Mouse (Mus musculus) liver, adult 2 months (tissue): Measurements from ENCODE around the gene Mcemp1. TPM values are rescaled to one million over a fixed set of nuclear protein-coding genes. Genes with fewer than 3 reads are reported as not detected.

Source experiments
- DNase-seq: peaks from one replicate; pipeline ENCODE4 v3.0.0-alpha.2; 2011; ENCODE audit warnings: low read depth, low spot score; ENCODE audit errors: extremely low read depth
- H3K27ac ChIP-seq: fragments of 200-500 bp; replicated peaks from 2 replicates; pipeline ENCODE4 v1.5.1; 2012; ENCODE audit warnings: low read depth, mild to moderate bottlenecking, control low read depth, inconsistent platforms, low read length; ENCODE audit not compliant: insufficient read depth
- H3K27me3 ChIP-seq: fragments of 200-500 bp; 2 replicates; pipeline ENCODE4 v1.6.1; 2012; ENCODE audit warnings: mild to moderate bottlenecking, moderate library complexity, low read length, inconsistent platforms; ENCODE audit not compliant: control insufficient read depth, insufficient read depth
- H3K36me3 ChIP-seq: fragments of 200-500 bp; 2 replicates; pipeline ENCODE4 v1.6.1; 2012; ENCODE audit warnings: low read length, inconsistent platforms; ENCODE audit not compliant: control insufficient read depth, insufficient read depth
- H3K4me1 ChIP-seq: fragments of 200-500 bp; 2 replicates; pipeline ENCODE4 v1.6.1; 2011; ENCODE audit warnings: low read length; ENCODE audit not compliant: control insufficient read depth, insufficient read depth
- H3K4me3 ChIP-seq: fragments of 200-500 bp; 2 replicates; pipeline ENCODE4 v1.5.1; 2011; ENCODE audit warnings: low read depth, mild to moderate bottlenecking, control low read depth, low read length, moderate library complexity; ENCODE audit not compliant: insufficient read depth
- H3K79me2 ChIP-seq: fragments of 200-500 bp; 2 replicates; pipeline ENCODE4 v1.6.1; 2012; ENCODE audit warnings: inconsistent platforms, mild to moderate bottlenecking, low read length, moderate library complexity; ENCODE audit not compliant: control insufficient read depth, insufficient read depth
- H3K9ac ChIP-seq: fragments of 200-500 bp; 2 replicates; pipeline ENCODE4 v1.6.1; 2012; ENCODE audit warnings: low read depth, mild to moderate bottlenecking, control low read depth, inconsistent platforms, low read length
- CTCF ChIP-seq: fragments of 200-500 bp; IDR thresholded peaks from 2 replicates; pipeline ENCODE4 v1.5.1; 2011; ENCODE audit warnings: low read depth, low read length, control low read depth
- POLR2A ChIP-seq: fragments of 200-500 bp; IDR thresholded peaks from 2 replicates; pipeline ENCODE4 v1.6.1; 2011; ENCODE audit warnings: low read length, control low read depth; ENCODE audit not compliant: insufficient read depth; ENCODE audit errors: extremely low read depth
- WGBS: fragments of 180-500 bp; shearing (Covaris S2); methylation state at CpG from one replicate; pipeline ENCODE4 v1.1.7; 2018; 5-methylcytosine and 5-hydroxymethylcytosine counted together
- polyA plus RNA-seq: library from polyadenylated mRNA; depleted of rRNA; stranded (reverse); fragments of >200 nt; gene quantifications from 2 replicates; pipeline ENCODE4 v1.2.3, GENCODE M21; 2012
- total RNA-seq: library from RNA; depleted of rRNA; stranded (reverse); fragments of >200 nt; gene quantifications from 2 replicates; pipeline ENCODE4 v1.2.3, GENCODE M21; 2014

Gene Mcemp1
- total and polyA plus RNA-seq, 2 experiments = 0.11 to 0.28 TPM

DNA sequence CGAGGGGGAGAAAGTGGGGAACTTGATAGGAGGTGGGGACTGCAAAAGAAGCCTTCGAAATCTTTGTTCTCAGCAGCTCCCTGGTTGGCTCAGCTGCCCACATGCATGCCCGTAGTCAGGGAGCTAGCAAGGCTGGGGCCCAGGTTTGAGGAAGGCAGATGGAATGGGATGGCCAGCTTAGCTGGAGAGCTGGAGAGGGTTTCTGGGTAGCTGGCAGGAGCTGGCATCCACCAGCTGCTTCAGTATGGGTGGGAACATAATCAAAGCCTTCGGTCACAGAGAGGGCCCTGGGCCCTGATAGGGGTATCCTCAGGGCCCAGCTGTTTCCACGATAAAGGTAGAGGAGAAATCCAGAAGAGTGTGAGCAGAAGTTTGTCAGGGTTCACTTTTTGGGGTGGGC, 16.9 kb downstream of the Mcemp1 start:
- Histone ChIP-seq H3K36me3 (peaks cover 3% of the 10 kb centered on the region; the same call in 1 of the 2 replicates), H3K9ac (no peak overlapping the region), H3K27me3 (no peaks in the 10 kb centered on the region), H3K4me3 (no peak overlapping the region), H3K27ac (no peak overlapping the region), H3K4me1 (no peaks in the 10 kb centered on the region), H3K79me2 (peaks cover 5% of the 10 kb centered on the region; the same call in 1 of the 2 replicates)
- WGBS = 93% methylated on average over 5 of the region's 5 CpGs
- TF ChIP-seq CTCF (no peak), POLR2A (no peak)
- no peak for DNase-seq

DNA sequence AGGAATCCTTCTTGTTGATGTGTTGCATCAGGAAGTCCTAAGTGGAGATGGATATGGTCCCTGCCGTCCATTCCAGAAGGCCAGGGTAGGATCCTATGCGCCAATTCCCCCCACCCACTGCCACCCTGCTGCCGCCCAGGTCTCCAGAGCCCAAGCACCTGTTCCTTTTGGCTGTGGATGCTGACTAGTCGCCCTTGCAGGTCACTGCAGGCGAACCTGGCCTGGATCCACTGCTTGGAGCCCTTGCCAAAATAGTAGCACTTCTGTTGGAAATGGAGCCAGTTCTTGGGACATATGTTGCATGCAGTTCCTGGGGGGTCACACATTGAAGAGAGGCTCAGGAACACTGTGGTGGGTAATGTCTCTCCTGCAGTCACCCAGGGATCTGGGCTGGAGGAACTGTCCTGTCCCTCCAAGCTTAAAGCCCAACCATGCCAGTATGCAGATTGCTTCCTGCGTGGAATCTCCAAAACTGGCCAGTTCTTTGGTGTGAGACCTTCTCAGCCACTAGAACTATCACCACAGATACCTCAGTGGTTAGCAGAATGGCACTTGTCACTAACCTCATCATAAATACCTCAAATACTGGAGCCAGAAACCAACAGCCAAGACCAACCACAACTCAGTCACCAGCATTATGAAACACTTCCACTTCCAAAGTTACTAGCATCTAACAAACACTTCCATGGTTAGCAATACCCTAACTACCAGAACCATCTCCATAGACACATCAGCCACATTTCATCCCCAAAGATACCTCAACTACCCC, 18.0 kb downstream of the Mcemp1 start:
- Histone ChIP-seq H3K4me3 (no peak overlapping the region), H3K4me1 (no peaks in the 10 kb centered on the region), H3K27ac (no peak overlapping the region), H3K36me3 (peaks cover 3% of the 10 kb centered on the region; the same call in 1 of the 2 replicates), H3K27me3 (no peaks in the 10 kb centered on the region), H3K9ac (no peak overlapping the region), H3K79me2 (peaks cover 5% of the 10 kb centered on the region; the same call in 1 of the 2 replicates)
- TF ChIP-seq CTCF = no peak
- no peak for TF ChIP-seq POLR2A
- 62% methylated on average over 6 of the region's 6 CpGs for WGBS
- no peak for DNase-seq

DNA sequence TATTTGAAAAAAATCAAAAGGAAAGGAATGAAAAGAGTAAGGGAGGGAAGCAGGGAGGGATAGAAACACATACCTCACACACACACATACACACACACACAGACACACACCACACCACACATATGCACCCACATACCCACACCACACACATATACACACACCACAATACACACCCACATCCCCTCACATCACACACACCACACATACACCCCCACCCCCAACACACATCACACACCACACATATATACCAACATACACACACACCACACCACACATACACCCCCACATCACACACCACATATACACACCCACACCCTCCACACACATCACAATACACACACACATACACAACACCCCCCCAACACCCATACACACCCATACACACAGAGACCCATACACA, 19.0 kb downstream of the Mcemp1 start:
- H3K27me3 ChIP-seq = no peaks in the 10 kb centered on the region
- no peaks in the 10 kb centered on the region for H3K4me1 ChIP-seq
- H3K4me3 ChIP-seq = no peak overlapping the region
- peaks cover 3% of the 10 kb centered on the region; the same call in 1 of the 2 replicates for H3K36me3 ChIP-seq
- H3K9ac ChIP-seq = no peak overlapping the region
- H3K79me2 ChIP-seq = no peaks in the 10 kb centered on the region
- TF ChIP-seq CTCF (no peak), POLR2A (no peak)
- no peak for DNase-seq
- H3K27ac ChIP-seq = no peak overlapping the region

DNA sequence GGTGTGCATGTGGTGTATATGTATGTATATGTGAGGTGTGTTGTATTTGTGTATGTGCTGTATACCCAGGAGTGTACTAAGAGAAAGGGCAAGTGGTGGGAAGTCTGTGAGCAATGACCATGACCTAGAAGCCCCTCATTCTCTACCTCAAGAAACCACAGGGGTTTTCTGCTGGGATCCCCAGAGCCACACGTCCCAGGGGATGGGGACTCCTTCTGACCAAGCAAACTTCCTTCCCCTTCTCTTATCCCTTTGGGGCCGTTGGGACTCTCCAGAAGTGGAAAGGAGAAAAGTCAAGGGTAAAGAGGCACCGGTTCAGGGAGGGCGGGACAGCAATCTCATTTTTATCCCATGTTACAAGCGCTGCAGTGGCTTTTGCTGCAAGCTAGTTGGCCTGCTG, 19.9 kb downstream of the Mcemp1 start:
- H3K4me1 ChIP-seq = no peaks in the 10 kb centered on the region
- TF ChIP-seq CTCF = no peak
- no peak for TF ChIP-seq POLR2A
- no peaks in the 10 kb centered on the region for H3K27me3 ChIP-seq
- no peak overlapping the region for H3K9ac ChIP-seq
- H3K4me3 ChIP-seq = no peak overlapping the region
- no peak for DNase-seq
- H3K79me2 ChIP-seq = no peaks in the 10 kb centered on the region
- 55% methylated on average over 5 of the region's 5 CpGs for WGBS
- H3K27ac ChIP-seq = no peak overlapping the region
- H3K36me3 ChIP-seq = no peaks in the 10 kb centered on the region

DNA sequence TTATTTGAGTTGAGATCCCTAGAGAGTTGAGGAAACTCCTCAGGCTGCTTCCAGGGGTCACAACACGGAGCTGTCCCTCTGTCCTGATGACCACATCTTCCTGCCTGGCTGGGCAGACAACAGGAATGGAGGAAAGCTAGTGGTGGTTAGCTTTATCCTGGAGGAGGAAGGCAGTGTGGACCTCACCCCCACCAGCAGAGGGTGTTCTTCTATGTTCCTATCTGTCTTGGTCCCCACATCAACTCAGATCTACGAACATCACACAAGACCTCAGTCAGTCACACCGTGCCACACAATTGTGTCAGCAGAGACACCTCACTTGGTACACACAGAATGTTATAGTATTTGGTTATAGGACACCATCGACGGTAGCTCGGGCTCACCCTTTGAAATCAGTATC, 22.0 kb downstream of the Mcemp1 start:
- Histone ChIP-seq H3K27ac (no peak overlapping the region), H3K27me3 (0 out of 2 replicates have a peak, but pooled peaks cover 3% of the 10 kb centered on the region), H3K79me2 (no peaks in the 10 kb centered on the region), H3K9ac (no peak overlapping the region), H3K4me1 (no peaks in the 10 kb centered on the region), H3K4me3 (no peak overlapping the region), H3K36me3 (no peaks in the 10 kb centered on the region)
- no peak for DNase-seq
- TF ChIP-seq CTCF = no peak
- no peak for TF ChIP-seq POLR2A
- WGBS = 70% methylated on average over 6 of the region's 6 CpGs

DNA sequence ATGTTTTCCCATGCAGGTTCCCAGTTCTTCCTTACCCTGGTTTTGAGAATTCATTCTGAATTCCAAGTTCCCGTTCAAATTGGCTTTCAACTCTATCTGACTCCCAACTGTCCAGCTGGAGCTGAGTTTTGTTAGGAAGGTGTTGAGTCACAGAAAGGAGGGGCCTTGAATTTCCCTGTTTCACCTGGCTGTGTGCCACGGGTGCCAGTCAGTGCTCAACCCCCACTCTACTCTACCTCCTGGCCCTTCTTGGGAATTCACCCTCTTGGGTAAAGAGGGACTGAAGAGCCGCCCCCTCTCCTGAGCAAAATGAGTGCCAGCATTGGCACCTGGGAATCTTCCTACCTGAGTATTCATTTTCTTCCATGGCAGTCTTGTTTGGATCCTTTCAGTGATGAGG, 25.2 kb downstream of the Mcemp1 start:
- no peak overlapping the region for H3K27ac ChIP-seq
- H3K4me3 ChIP-seq = no peak overlapping the region
- WGBS = 78% methylated on average over 3 of the region's 3 CpGs

More for the DNA sequence above, 25.2 kb downstream of the Mcemp1 start:
- Histone ChIP-seq H3K4me1 (no peaks in the 10 kb centered on the region), H3K36me3 (no peaks in the 10 kb centered on the region), H3K79me2 (no peaks in the 10 kb centered on the region), H3K9ac (no peak overlapping the region), H3K27me3 (0 out of 2 replicates have a peak, but pooled peaks cover 3% of the 10 kb centered on the region)
- TF ChIP-seq CTCF = no peak
- TF ChIP-seq POLR2A = no peak
- DNase-seq = no peak
